Mouse (Mus musculus): ENCODE measurements around the gene Foxc1. TPM values are rescaled to one million over a fixed set of nuclear protein-coding genes. Genes with fewer than 3 reads are reported as not detected.

Foxc1 gene
- polyA plus RNA-seq, 1 experiment, result 4.1 TPM

- no peaks in the 10 kb centered on the region for H3K79me3 ChIP-seq (ENCODE audit: low read depth)
- no peak overlapping the region for H3K4me3 ChIP-seq (ENCODE audit: insufficient read depth, poor library complexity, severe bottlenecking)
- TF ChIP-seq CTCF (IDR thresholded peaks at IDR 0.05; ENCODE audit: control insufficient read depth, insufficient read depth, insufficient read length), result no peak
- no peak for TF ChIP-seq MYOD1 (IDR thresholded peaks at IDR 0.05; ENCODE audit: control insufficient read depth, insufficient read length, low read depth)
- no peak for TF ChIP-seq MAX (IDR thresholded peaks at IDR 0.05)
- no peak for TF ChIP-seq CEBPB (IDR thresholded peaks at IDR 0.05; ENCODE audit: low read depth)
- no peaks in the 10 kb centered on the region for H3K79me2 ChIP-seq (ENCODE audit: control insufficient read depth, insufficient read depth)
- no peaks in the 10 kb centered on the region for H3K27me3 ChIP-seq (ENCODE audit: control insufficient read depth, insufficient read depth, insufficient read length)
- H3K36me3 ChIP-seq (ENCODE audit: control insufficient read depth, insufficient read depth), result no peaks in the 10 kb centered on the region
- no peak overlapping the region for H3ac ChIP-seq (ENCODE audit: control insufficient read depth, insufficient read length, low read depth)
Observed at GRCm38 (mm10) chr13:31819664-31820405, 13.4 kb downstream of the Foxc1 start.

- no peaks in the 10 kb centered on the region for H3K36me3 ChIP-seq (ENCODE audit: control insufficient read depth, insufficient read depth)
- H3K27me3 ChIP-seq (ENCODE audit: control insufficient read depth, insufficient read depth, insufficient read length), result no peaks in the 10 kb centered on the region
Observed at GRCm38 (mm10) chr13:31820587-31821017, 14.2 kb downstream of the Foxc1 start.

GRCm38 (mm10) chr13:31821050-31821449 is 14.6 kb downstream of the Foxc1 start:
- Histone ChIP-seq H3K4me3 (ENCODE audit: insufficient read depth, poor library complexity, severe bottlenecking) (no peak overlapping the region), H3K79me2 (ENCODE audit: control insufficient read depth, insufficient read depth) (no peaks in the 10 kb centered on the region), H3ac (ENCODE audit: control insufficient read depth, insufficient read length, low read depth) (no peak overlapping the region), H3K27me3 (ENCODE audit: control insufficient read depth, insufficient read depth, insufficient read length) (no peaks in the 10 kb centered on the region), H3K79me3 (ENCODE audit: low read depth) (no peaks in the 10 kb centered on the region), H3K36me3 (ENCODE audit: control insufficient read depth, insufficient read depth) (no peaks in the 10 kb centered on the region)
- TF ChIP-seq CTCF (IDR thresholded peaks at IDR 0.05; ENCODE audit: control insufficient read depth, insufficient read depth, insufficient read length), result no peak
- TF ChIP-seq MAX (IDR thresholded peaks at IDR 0.05), result no peak
- TF ChIP-seq MYOG (IDR thresholded peaks at IDR 0.05; ENCODE audit: control insufficient read depth, extremely low read depth, insufficient read length), result no peak
- TF ChIP-seq FOSL1 (IDR thresholded peaks at IDR 0.05; ENCODE audit: insufficient read depth, low read length, poor library complexity, severe bottlenecking), result no peak
- no peak for TF ChIP-seq CEBPB (IDR thresholded peaks at IDR 0.05; ENCODE audit: low read depth)
- TF ChIP-seq MYOD1 (IDR thresholded peaks at IDR 0.05; ENCODE audit: control insufficient read depth, insufficient read length, low read depth), result no peak
- no peak for TF ChIP-seq USF1 (IDR thresholded peaks at IDR 0.05; ENCODE audit: low read depth)

More at GRCm38 (mm10) chr13:31820587-31821017, 14.2 kb downstream of the Foxc1 start:
- no peaks in the 10 kb centered on the region for H3K79me2 ChIP-seq (ENCODE audit: control insufficient read depth, insufficient read depth)
- H3ac ChIP-seq (ENCODE audit: control insufficient read depth, insufficient read length, low read depth), result no peak overlapping the region
- H3K79me3 ChIP-seq (ENCODE audit: low read depth), result no peaks in the 10 kb centered on the region
- no peak overlapping the region for H3K4me3 ChIP-seq (ENCODE audit: insufficient read depth, poor library complexity, severe bottlenecking)
- no peak for TF ChIP-seq FOSL1 (IDR thresholded peaks at IDR 0.05; ENCODE audit: insufficient read depth, low read length, poor library complexity, severe bottlenecking)
- no peak for TF ChIP-seq USF1 (IDR thresholded peaks at IDR 0.05; ENCODE audit: low read depth)
- TF ChIP-seq MAX (IDR thresholded peaks at IDR 0.05), result no peak
- no peak for TF ChIP-seq MYOD1 (IDR thresholded peaks at IDR 0.05; ENCODE audit: control insufficient read depth, insufficient read length, low read depth)
- no peak for TF ChIP-seq CTCF (IDR thresholded peaks at IDR 0.05; ENCODE audit: control insufficient read depth, insufficient read depth, insufficient read length)
- no peak for TF ChIP-seq MYOG (IDR thresholded peaks at IDR 0.05; ENCODE audit: control insufficient read depth, extremely low read depth, insufficient read length)
- no peak for TF ChIP-seq CEBPB (IDR thresholded peaks at IDR 0.05; ENCODE audit: low read depth)

- Histone ChIP-seq H3K79me3 (ENCODE audit: low read depth) (no peaks in the 10 kb centered on the region), H3K36me3 (ENCODE audit: control insufficient read depth, insufficient read depth) (no peaks in the 10 kb centered on the region), H3ac (ENCODE audit: control insufficient read depth, insufficient read length, low read depth) (no peak overlapping the region), H3K4me3 (ENCODE audit: insufficient read depth, poor library complexity, severe bottlenecking) (no peak overlapping the region), H3K27me3 (ENCODE audit: control insufficient read depth, insufficient read depth, insufficient read length) (no peaks in the 10 kb centered on the region), H3K79me2 (ENCODE audit: control insufficient read depth, insufficient read depth) (no peaks in the 10 kb centered on the region)
- TF ChIP-seq FOSL1 (IDR thresholded peaks at IDR 0.05; ENCODE audit: insufficient read depth, low read length, poor library complexity, severe bottlenecking) (no peak), CTCF (IDR thresholded peaks at IDR 0.05; ENCODE audit: control insufficient read depth, insufficient read depth, insufficient read length) (no peak), MAX (IDR thresholded peaks at IDR 0.05) (no peak), CEBPB (IDR thresholded peaks at IDR 0.05; ENCODE audit: low read depth) (no peak), MYOG (IDR thresholded peaks at IDR 0.05; ENCODE audit: control insufficient read depth, extremely low read depth, insufficient read length) (no peak), USF1 (IDR thresholded peaks at IDR 0.05; ENCODE audit: low read depth) (no peak), MYOD1 (IDR thresholded peaks at IDR 0.05; ENCODE audit: control insufficient read depth, insufficient read length, low read depth) (no peak)
Observed at GRCm38 (mm10) chr13:31823316-31823715, 16.9 kb downstream of the Foxc1 start.

- Histone ChIP-seq H3K4me3 (ENCODE audit: insufficient read depth, poor library complexity, severe bottlenecking) (no peak overlapping the region), H3K79me2 (ENCODE audit: control insufficient read depth, insufficient read depth) (no peaks in the 10 kb centered on the region), H3ac (ENCODE audit: control insufficient read depth, insufficient read length, low read depth) (no peak overlapping the region), H3K79me3 (ENCODE audit: low read depth) (no peaks in the 10 kb centered on the region), H3K27me3 (ENCODE audit: control insufficient read depth, insufficient read depth, insufficient read length) (no peaks in the 10 kb centered on the region), H3K36me3 (ENCODE audit: control insufficient read depth, insufficient read depth) (no peaks in the 10 kb centered on the region)
- no peak for TF ChIP-seq MYOG (IDR thresholded peaks at IDR 0.05; ENCODE audit: control insufficient read depth, extremely low read depth, insufficient read length)
- TF ChIP-seq MYOD1 (IDR thresholded peaks at IDR 0.05; ENCODE audit: control insufficient read depth, insufficient read length, low read depth), result no peak
- no peak for TF ChIP-seq CTCF (IDR thresholded peaks at IDR 0.05; ENCODE audit: control insufficient read depth, insufficient read depth, insufficient read length)
Observed at GRCm38 (mm10) chr13:31825180-31825579, 18.7 kb downstream of the Foxc1 start.

GRCm38 (mm10) chr13:31827160-31827559 is 20.7 kb downstream of the Foxc1 start:
- no peaks in the 10 kb centered on the region for H3K27me3 ChIP-seq (ENCODE audit: control insufficient read depth, insufficient read depth, insufficient read length)
- TF ChIP-seq CEBPB (IDR thresholded peaks at IDR 0.05; ENCODE audit: low read depth), result peak; percentile 14
- no peak for TF ChIP-seq MYOG (IDR thresholded peaks at IDR 0.05; ENCODE audit: control insufficient read depth, extremely low read depth, insufficient read length)
- H3K36me3 ChIP-seq (ENCODE audit: control insufficient read depth, insufficient read depth), result no peaks in the 10 kb centered on the region
- H3K79me3 ChIP-seq (ENCODE audit: low read depth), result no peaks in the 10 kb centered on the region
- no peak overlapping the region for H3ac ChIP-seq (ENCODE audit: control insufficient read depth, insufficient read length, low read depth)
- H3K79me2 ChIP-seq (ENCODE audit: control insufficient read depth, insufficient read depth), result no peaks in the 10 kb centered on the region
- no peak overlapping the region for H3K4me3 ChIP-seq (ENCODE audit: insufficient read depth, poor library complexity, severe bottlenecking)
